Mouse (Mus musculus): ENCODE data around the gene Gm10645. TPM values are rescaled to one million over a fixed set of nuclear protein-coding genes. Genes with fewer than 3 reads are reported as not detected.
A peak's percentile ranks its signal among the peaks of the same experiment; 100 is the strongest.

Gene Gm10645
- polyA plus RNA-seq, 1 experiment from 2014 or later = 8.5 TPM

DNA sequence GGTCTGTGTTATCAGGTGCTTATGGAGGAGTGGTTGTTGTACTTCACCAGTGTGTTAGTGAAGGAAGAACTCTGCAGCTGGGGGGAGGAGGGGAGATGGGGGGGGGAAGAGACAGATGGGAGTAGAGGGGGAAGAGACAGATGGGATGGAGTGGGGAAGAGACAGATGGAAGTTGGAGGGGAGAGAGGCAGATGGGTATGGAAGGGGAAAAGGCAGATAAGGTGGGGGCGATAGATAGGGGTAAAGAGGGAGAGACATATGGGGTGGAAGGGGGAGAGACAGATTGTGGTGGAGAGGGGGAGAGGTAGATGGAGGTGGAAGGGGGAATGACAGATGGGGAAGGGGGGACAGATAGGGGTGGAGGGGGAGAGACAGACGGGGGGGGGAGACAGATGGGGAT lies 10.8 kb upstream of the Gm10645 start:
- Histone ChIP-seq H3K36me3 (ENCODE audit: control insufficient read depth, insufficient read depth, low read length) (no peaks in the 10 kb centered on the region), H3K9ac (ENCODE audit: low read depth, low read length) (no peak overlapping the region), H3K4me2 (replicated peaks; ENCODE audit: low read depth, low read length) (no peak overlapping the region), H3K9me3 (ENCODE audit: control insufficient read depth, low read length) (no peaks in the 10 kb centered on the region), H3K4me3 (ENCODE audit: low read depth, low read length) (no peak overlapping the region), H3K27me3 (ENCODE audit: control insufficient read depth, insufficient read depth, low read length) (no peaks in the 10 kb centered on the region), H3K27ac (ENCODE audit: low read depth, low read length) (no peak overlapping the region), H3K4me1 (replicated peaks; ENCODE audit: control insufficient read depth, insufficient read depth, low read length) (no peaks in the 10 kb centered on the region)
- WGBS = 25% methylated on average over 2 of the region's 2 CpGs
- DNase-seq (ENCODE audit: low spot score) (no peak), ATAC-seq (ENCODE audit: low FRiP score) (peak; percentile 68)

- H3K4me3 ChIP-seq (ENCODE audit: low read depth, low read length) = no peak overlapping the region
- ATAC-seq (ENCODE audit: low FRiP score) (no peak), DNase-seq (ENCODE audit: low spot score) (no peak)
- H3K4me2 ChIP-seq (replicated peaks; ENCODE audit: low read depth, low read length) = no peak overlapping the region
- WGBS = 81% methylated on average over 10 of the region's 10 CpGs
- H3K27me3 ChIP-seq (ENCODE audit: control insufficient read depth, insufficient read depth, low read length) = no peaks in the 10 kb centered on the region
- H3K27ac ChIP-seq (ENCODE audit: low read depth, low read length) = no peak overlapping the region
- H3K9me3 ChIP-seq (ENCODE audit: control insufficient read depth, low read length) = no peaks in the 10 kb centered on the region
- H3K4me1 ChIP-seq (replicated peaks; ENCODE audit: control insufficient read depth, insufficient read depth, low read length) = no peaks in the 10 kb centered on the region
- no peaks in the 10 kb centered on the region for H3K36me3 ChIP-seq (ENCODE audit: control insufficient read depth, insufficient read depth, low read length)
- no peak overlapping the region for H3K9ac ChIP-seq (ENCODE audit: low read depth, low read length)
These were observed 9.7 kb upstream of the Gm10645 start for GRCm38 (mm10) chr8:83175680-83176079.

DNA sequence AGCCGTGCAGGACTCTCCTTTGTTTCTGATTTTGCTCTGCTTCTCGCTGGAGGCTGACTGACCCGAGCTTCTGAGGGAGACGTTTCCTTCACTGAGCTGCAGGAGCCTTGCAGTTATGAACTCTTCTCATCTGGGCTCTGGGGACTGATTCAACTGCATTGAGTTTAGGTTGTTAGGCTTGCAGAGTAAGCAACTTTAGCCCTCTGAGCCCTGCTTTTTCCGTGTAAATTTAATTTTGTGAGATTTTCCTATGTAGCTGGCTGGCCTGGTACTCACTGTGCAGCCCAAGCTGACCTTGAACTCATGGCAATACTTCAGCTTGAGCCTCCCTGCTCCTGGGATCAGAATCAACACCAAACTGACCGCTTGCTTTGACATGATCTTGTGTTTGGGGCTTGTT lies 4.9 kb upstream of the Gm10645 start:
- Histone ChIP-seq H3K4me3 (ENCODE audit: low read depth, low read length) (no peak overlapping the region), H3K9ac (ENCODE audit: low read depth, low read length) (no peak overlapping the region), H3K9me3 (ENCODE audit: control insufficient read depth, low read length) (no peaks in the 10 kb centered on the region), H3K27ac (ENCODE audit: low read depth, low read length) (no peak overlapping the region), H3K4me2 (replicated peaks; ENCODE audit: low read depth, low read length) (no peak overlapping the region), H3K36me3 (ENCODE audit: control insufficient read depth, insufficient read depth, low read length) (no peaks in the 10 kb centered on the region), H3K27me3 (ENCODE audit: control insufficient read depth, insufficient read depth, low read length) (no peaks in the 10 kb centered on the region), H3K4me1 (replicated peaks; ENCODE audit: control insufficient read depth, insufficient read depth, low read length) (no peaks in the 10 kb centered on the region)
- no peak for DNase-seq (ENCODE audit: low spot score)
- WGBS = 39% methylated on average over 6 of the region's 6 CpGs
- no peak for ATAC-seq (ENCODE audit: low FRiP score)

DNA sequence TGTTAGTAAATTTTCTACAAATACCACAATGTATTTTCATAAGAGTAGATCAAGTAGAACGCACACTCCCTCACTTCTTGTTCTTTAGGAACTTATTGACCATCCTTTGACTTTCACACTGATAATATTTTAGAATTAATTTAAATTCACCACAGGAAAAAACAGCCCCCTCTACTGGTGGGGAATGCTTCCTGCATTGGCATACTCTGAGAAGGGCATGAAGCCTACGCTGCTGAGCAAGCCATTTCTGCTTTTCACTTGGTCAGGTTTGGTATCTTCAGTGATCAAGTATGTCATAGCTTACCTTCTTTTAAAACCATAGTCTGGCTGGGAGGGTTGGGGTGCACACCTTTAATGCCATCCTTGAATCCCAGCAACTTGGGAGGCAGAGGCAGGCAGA lies 3.7 kb upstream of the Gm10645 start:
- no peak overlapping the region for H3K27ac ChIP-seq (ENCODE audit: low read depth, low read length)
- no peak overlapping the region for H3K4me3 ChIP-seq (ENCODE audit: low read depth, low read length)
- H3K4me1 ChIP-seq (replicated peaks; ENCODE audit: control insufficient read depth, insufficient read depth, low read length) = 0 out of 2 replicates have a peak, but pooled peaks cover 2% of the 10 kb centered on the region
- ATAC-seq (ENCODE audit: low FRiP score) (no peak), DNase-seq (ENCODE audit: low spot score) (peak; percentile 44)
- no peaks in the 10 kb centered on the region for H3K36me3 ChIP-seq (ENCODE audit: control insufficient read depth, insufficient read depth, low read length)
- WGBS = 90% methylated on average over 2 of the region's 2 CpGs
- H3K4me2 ChIP-seq (replicated peaks; ENCODE audit: low read depth, low read length) = no peak overlapping the region
- H3K9ac ChIP-seq (ENCODE audit: low read depth, low read length) = no peak overlapping the region
- H3K9me3 ChIP-seq (ENCODE audit: control insufficient read depth, low read length) = no peaks in the 10 kb centered on the region
- H3K27me3 ChIP-seq (ENCODE audit: control insufficient read depth, insufficient read depth, low read length) = no peaks in the 10 kb centered on the region

DNA sequence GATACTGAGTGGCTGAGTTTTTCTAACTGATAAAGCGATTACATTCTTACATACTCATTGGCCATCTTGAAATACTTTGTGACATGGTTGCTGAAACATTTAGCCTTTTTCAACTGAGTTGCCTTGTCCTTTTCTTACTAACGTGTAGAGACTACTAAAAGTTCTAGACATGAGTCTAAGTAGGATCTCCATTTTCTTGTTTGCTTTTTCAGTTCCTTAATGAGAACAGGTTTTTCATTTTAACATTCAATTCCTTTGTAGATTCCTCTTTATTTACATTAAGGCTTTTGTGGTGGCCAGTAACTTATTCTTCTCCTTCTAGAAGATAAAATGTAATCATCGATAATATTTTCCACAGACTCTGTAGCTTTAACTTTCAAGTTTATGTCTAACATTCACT lies 3.2 kb upstream of the Gm10645 start:
- Histone ChIP-seq H3K27me3 (ENCODE audit: control insufficient read depth, insufficient read depth, low read length) (no peaks in the 10 kb centered on the region), H3K27ac (ENCODE audit: low read depth, low read length) (no peak overlapping the region), H3K9ac (ENCODE audit: low read depth, low read length) (no peak overlapping the region), H3K4me3 (ENCODE audit: low read depth, low read length) (no peak overlapping the region), H3K36me3 (ENCODE audit: control insufficient read depth, insufficient read depth, low read length) (no peaks in the 10 kb centered on the region), H3K4me1 (replicated peaks; ENCODE audit: control insufficient read depth, insufficient read depth, low read length) (0 out of 2 replicates have a peak, but pooled peaks cover 2% of the 10 kb centered on the region), H3K9me3 (ENCODE audit: control insufficient read depth, low read length) (no peaks in the 10 kb centered on the region), H3K4me2 (replicated peaks; ENCODE audit: low read depth, low read length) (no peak overlapping the region)
- ATAC-seq (ENCODE audit: low FRiP score) (no peak), DNase-seq (ENCODE audit: low spot score) (no peak)
- WGBS = 90% methylated on average over 3 of the region's 3 CpGs

DNA sequence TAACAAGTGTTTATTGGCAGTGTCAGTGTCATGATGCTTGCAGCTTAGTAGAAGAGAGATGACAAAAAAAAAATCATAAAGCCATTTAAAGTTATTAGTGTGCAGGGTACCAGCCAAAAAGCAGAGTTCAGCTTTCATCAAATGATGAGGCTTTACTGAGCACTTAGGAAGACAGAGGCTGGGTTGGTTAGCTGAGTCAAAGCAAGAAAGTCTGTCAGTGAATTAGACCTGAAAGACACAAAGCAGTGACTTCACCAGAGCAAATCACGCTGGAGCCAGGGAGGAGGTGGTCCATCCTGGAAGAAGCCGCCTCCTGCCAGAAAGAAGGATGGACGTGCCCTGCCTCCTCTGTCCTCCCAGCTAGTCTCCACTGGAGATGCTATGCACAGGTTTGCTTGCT lies 2.0 kb upstream of the Gm10645 start:
- 34% methylated on average over 3 of the region's 3 CpGs for WGBS
- 0 out of 2 replicates have a peak, but pooled peaks cover 2% of the 10 kb centered on the region for H3K4me1 ChIP-seq (replicated peaks; ENCODE audit: control insufficient read depth, insufficient read depth, low read length)
- peak overlapping the region; percentile 86; the same call in 1 of the 2 replicates for H3K4me3 ChIP-seq (ENCODE audit: low read depth, low read length)
- ATAC-seq (ENCODE audit: low FRiP score) (no peak), DNase-seq (ENCODE audit: low spot score) (no peak)
- H3K27ac ChIP-seq (ENCODE audit: low read depth, low read length) = no peak overlapping the region
- no peaks in the 10 kb centered on the region for H3K36me3 ChIP-seq (ENCODE audit: control insufficient read depth, insufficient read depth, low read length)
- H3K27me3 ChIP-seq (ENCODE audit: control insufficient read depth, insufficient read depth, low read length) = no peaks in the 10 kb centered on the region
- no peak overlapping the region for H3K9ac ChIP-seq (ENCODE audit: low read depth, low read length)
- peak overlapping the region; percentile 74 for H3K4me2 ChIP-seq (replicated peaks; ENCODE audit: low read depth, low read length)
- no peaks in the 10 kb centered on the region for H3K9me3 ChIP-seq (ENCODE audit: control insufficient read depth, low read length)

GRCm38 (mm10) chr8:83165235-83165930 lies 587 bp downstream of the Gm10645 start, which contains the start of gene Tbc1d9:
Tbc1d9 (plus strand) TSS chr8:83165352.
- Histone ChIP-seq H3K27me3 (ENCODE audit: control insufficient read depth, insufficient read depth, low read length) (no peaks in the 10 kb centered on the region; the same call in 1 of the 2 replicates), H3K4me2 (replicated peaks; ENCODE audit: low read depth, low read length) (peak within 1 kb of the TSS; percentile 74), H3K4me1 (replicated peaks; ENCODE audit: control insufficient read depth, insufficient read depth, low read length) (0 out of 2 replicates have a peak, but pooled peaks cover 2% of the 10 kb centered on the region), H3K36me3 (ENCODE audit: control insufficient read depth, insufficient read depth, low read length) (no peaks in the 10 kb centered on the region), H3K4me3 (ENCODE audit: low read depth, low read length) (peak within 1 kb of the TSS; percentile 86), H3K9me3 (ENCODE audit: control insufficient read depth, low read length) (no peaks in the 10 kb centered on the region), H3K9ac (ENCODE audit: low read depth, low read length) (peak within 1 kb of the TSS; percentile 97), H3K27ac (ENCODE audit: low read depth, low read length) (peak within 1 kb of the TSS; percentile 93)
- peak; percentile 93 for ATAC-seq (ENCODE audit: low FRiP score)
- DNase-seq (ENCODE audit: low spot score) = peak; percentile 80
- WGBS = under 1% methylated on average over 62 of the region's 63 CpGs

DNA sequence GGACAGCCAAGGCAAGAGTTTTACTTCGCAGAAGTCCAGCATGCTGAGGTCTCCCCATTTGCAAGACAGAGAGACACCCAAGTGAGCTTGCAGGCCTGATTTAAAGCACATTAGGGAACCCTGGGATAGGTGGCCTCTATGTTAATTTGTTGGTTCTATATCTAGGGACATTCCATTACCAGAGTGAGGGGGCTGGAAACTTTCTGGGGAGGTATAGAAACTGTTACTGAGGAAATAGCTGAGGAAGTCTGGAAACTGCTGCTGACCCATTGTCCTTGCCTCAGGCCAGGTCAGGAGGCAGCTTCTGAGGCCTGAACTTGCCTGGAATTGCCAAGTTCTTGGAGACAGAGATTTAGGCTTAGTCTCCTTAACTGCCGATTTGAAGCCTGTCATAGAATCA lies 5.4 kb downstream of the Gm10645 start:
- no peaks in the 10 kb centered on the region for H3K9me3 ChIP-seq (ENCODE audit: control insufficient read depth, low read length)
- H3K27me3 ChIP-seq (ENCODE audit: control insufficient read depth, insufficient read depth, low read length) = no peaks in the 10 kb centered on the region; the same call in 1 of the 2 replicates
- H3K36me3 ChIP-seq (ENCODE audit: control insufficient read depth, insufficient read depth, low read length) = no peaks in the 10 kb centered on the region
- ATAC-seq (ENCODE audit: low FRiP score) (no peak), DNase-seq (ENCODE audit: low spot score) (no peak)
- no peak overlapping the region for H3K27ac ChIP-seq (ENCODE audit: low read depth, low read length)
- H3K4me3 ChIP-seq (ENCODE audit: low read depth, low read length) = no peak overlapping the region
- no peak overlapping the region for H3K9ac ChIP-seq (ENCODE audit: low read depth, low read length)
- 0 out of 2 replicates have a peak, but pooled peaks cover 2% of the 10 kb centered on the region for H3K4me1 ChIP-seq (replicated peaks; ENCODE audit: control insufficient read depth, insufficient read depth, low read length)
- WGBS = 62% methylated on average over 2 of the region's 2 CpGs
- H3K4me2 ChIP-seq (replicated peaks; ENCODE audit: low read depth, low read length) = no peak overlapping the region

- Histone ChIP-seq H3K4me3 (ENCODE audit: low read depth, low read length) (no peak overlapping the region), H3K9ac (ENCODE audit: low read depth, low read length) (no peak overlapping the region), H3K9me3 (ENCODE audit: control insufficient read depth, low read length) (no peaks in the 10 kb centered on the region), H3K4me2 (replicated peaks; ENCODE audit: low read depth, low read length) (no peak overlapping the region), H3K27ac (ENCODE audit: low read depth, low read length) (no peak overlapping the region), H3K27me3 (ENCODE audit: control insufficient read depth, insufficient read depth, low read length) (no peaks in the 10 kb centered on the region; the same call in 1 of the 2 replicates), H3K36me3 (ENCODE audit: control insufficient read depth, insufficient read depth, low read length) (no peaks in the 10 kb centered on the region), H3K4me1 (replicated peaks; ENCODE audit: control insufficient read depth, insufficient read depth, low read length) (no peaks in the 10 kb centered on the region)
- DNase-seq (ENCODE audit: low spot score) = no peak
- ATAC-seq (ENCODE audit: low FRiP score) = no peak
- WGBS = 45% methylated on average over 1 of the region's 1 CpGs
These were observed 6.4 kb downstream of the Gm10645 start for GRCm38 (mm10) chr8:83159615-83160014.
